Mouse (Mus musculus): ENCODE results near the gene Zcwpw1.
"Not testable (repeated sequence)": the region's sequence is repeated elsewhere in the genome, so short reads cannot be mapped to it uniquely, and the experiment has no call there.

The Zcwpw1 gene

GRCm38 (mm10) chr5:137835966-137836520, 48.4 kb downstream of the Zcwpw1 start, which contains the start of gene Pilra:
Gene Pilra, minus strand, starts transcription at chr5:137836281.
- DNase-seq (ENCODE audit: low spot score in 2 of 2), result not testable (repeated sequence)

DNA sequence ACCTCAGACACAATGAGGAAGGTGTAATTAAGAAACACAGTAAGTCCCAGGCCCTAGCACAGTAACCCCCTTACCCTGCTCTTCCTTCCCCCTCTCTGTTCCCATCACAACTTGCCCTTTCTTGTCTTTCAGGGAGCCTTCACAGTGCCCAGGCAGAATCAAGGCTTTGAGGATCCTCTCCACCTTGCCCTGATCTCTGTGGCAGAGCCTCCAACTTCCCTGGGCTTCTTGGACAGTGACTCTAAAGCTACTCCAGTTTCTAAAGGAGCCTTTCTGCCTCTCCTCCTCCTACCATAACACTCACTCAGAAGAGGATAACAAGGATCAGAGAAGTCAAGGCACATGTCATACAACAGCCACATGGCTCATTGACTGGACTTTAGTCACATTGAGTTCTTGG, 49.0 kb downstream of the Zcwpw1 start:
- no peak for DNase-seq (ENCODE audit: low spot score in 2 of 2)

- DNase-seq (ENCODE audit: low spot score in 2 of 2), result not testable (repeated sequence)
Measured at GRCm38 (mm10) chr5:137837110-137837509, 49.5 kb downstream of the Zcwpw1 start.

DNA sequence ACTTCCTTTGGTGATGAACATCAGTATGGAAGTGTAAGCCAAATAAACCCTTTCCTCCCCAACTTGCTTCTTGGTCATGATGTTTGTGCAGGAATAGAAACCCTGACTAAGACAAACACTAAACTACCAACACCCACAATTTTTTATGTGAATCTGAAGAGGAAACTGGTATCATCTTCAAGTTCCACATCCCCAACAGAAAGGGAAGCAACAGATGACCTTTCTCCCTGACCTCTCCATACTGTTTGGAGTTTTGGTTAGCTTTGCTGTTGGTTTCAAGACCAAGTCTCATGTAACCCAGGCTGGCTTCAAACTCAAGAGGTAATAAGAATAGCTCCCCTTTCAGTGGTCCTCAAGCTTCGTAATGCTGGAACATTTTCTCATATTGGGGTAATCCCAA, 62.7 kb downstream of the Zcwpw1 start:
- DNase-seq (ENCODE audit: low spot score in 2 of 2), result not testable (repeated sequence)

DNA sequence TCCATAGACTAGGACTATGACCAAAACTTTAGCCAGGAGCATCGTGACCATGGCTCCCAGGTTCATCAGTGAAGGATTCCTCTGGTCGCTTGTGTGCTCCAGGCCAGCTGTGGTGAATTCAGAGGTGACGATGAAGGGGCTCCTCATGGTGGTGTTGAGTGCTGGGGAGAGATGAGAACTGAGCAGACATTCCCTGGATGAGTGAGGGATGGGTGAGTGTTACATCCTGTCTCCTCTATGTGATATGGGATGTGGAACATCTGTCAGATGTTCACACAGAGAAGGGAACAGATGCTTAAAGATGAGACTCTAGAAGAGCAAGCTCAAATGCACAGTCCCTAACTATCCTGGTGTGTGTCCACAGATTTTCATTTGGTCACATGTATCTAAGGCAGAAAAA, 67.3 kb downstream of the Zcwpw1 start:
- DNase-seq (ENCODE audit: low spot score in 2 of 2), result not testable (repeated sequence)

- DNase-seq (ENCODE audit: low spot score in 2 of 2), result not testable (repeated sequence)
Measured at GRCm38 (mm10) chr5:137856870-137857269, 69.3 kb downstream of the Zcwpw1 start.

GRCm38 (mm10) chr5:137857960-137858710, 70.5 kb downstream of the Zcwpw1 start, which contains the start of gene Pilrb1:
Gene Pilrb1, minus strand, starts transcription at chr5:137858106.
- DNase-seq (ENCODE audit: low spot score in 2 of 2), result not testable (repeated sequence)

DNA sequence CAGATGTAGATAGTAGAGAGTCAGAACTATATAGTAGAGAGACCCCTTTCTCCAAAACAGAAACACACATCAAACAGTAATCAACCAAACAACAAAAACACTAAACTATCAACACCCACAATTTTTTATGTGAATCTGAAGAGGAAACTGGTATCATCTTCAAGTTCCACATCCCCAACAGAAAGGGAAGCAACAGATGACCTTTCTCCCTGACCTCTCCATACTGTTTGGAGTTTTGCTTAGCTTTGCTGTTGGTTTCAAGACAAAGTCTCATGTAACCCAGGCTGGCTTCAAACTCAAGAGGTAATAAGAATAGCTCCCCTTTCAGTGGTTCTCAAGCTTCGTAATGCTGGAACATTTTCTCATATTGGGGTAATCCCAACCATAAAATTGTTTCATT, 76.4 kb downstream of the Zcwpw1 start:
- not testable (repeated sequence) for DNase-seq (ENCODE audit: low spot score in 2 of 2)

DNA sequence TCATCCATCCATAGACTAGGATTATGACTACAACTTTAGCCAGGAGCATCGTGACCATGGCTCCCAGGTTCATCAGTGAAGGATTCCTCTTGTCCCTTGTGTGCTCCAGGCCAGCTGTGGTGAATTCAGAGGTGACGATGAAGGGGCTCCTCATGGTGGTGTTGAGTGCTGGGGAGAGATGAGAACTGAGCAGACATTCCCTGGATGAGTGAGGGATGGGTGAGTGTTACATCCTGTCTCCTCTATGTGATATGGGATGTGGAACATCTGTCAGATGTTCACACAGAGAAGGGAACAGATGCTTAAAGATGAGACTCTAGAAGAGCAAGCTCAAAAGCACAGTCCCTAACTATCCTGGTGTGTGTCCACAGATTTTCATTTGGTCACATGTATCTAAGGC, 81.0 kb downstream of the Zcwpw1 start:
- not testable (repeated sequence) for DNase-seq (ENCODE audit: low spot score in 2 of 2)

GRCm38 (mm10) chr5:137871644-137872380, 84.2 kb downstream of the Zcwpw1 start, which contains the start of gene Pilrb2:
Gene Pilrb2, minus strand, starts transcription at chr5:137871815.
- DNase-seq (ENCODE audit: low spot score in 2 of 2), result not testable (repeated sequence)

All from urinary bladder, postnatal 36 days (tissue).